Comparison of ENCODE assay signal across 14 mouse cellular contexts in the genomic region with DNA sequence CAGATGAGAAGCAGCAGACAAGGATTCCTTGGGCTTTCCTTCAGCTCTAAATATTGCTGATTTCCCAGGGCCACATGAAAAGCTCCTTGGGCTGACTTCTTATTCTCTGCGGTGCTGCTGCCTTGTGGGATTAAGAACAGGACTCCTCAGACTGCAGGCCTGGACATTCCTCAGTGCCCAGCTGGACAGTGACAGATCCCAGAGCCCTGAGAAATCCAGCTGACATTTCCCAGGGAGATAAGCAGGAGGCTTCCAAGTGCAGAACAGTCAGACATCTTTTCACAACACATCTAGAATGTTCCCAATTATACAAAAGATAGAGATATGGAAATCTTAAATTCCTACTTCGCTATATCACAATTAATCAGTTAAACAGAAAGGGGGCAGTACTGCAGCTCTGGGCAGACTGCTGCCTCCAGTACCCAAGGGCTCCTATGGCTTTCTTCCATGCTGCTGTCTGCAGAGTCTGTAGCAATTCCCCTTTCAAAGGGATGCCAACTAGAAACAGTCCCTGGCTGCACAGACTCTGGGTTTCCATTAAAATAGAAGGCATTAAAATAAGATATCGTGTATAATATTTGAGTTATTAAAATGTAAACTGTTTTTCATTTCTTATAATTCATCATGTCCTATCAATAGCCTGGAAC.
DNase-seq lines count a peak whose midpoint lies in the region; ATAC-seq lines count a peak whose summit lies in the region.
"Had no signal": no experiment of that assay in that cellular context is flagged by ENCODE, and none has a peak within 500 bp of the region (broad histone marks: within the 10 kb centered on the region; RNA-seq: fewer than 3 reads in every experiment).

No protein-coding gene starts in this region.

- 76% methylated on average over 3 of the region's 3 CpGs for WGBS in embryonic facial prominence, embryonic 10.5 days
- 18% methylated on average over 3 of the region's 3 CpGs for WGBS in heart, embryonic 14.5 days
- 45% methylated on average over 3 of the region's 3 CpGs for WGBS in stomach, embryonic 16.5 days

- H3K4me3 ChIP-seq in embryonic facial prominence, embryonic 10.5 days: no peak overlapping the region
- H3K4me3 ChIP-seq in heart, embryonic 14.5 days (ENCODE audit: control insufficient read depth in 1 of 2, insufficient read depth in 1 of 2, low read depth in 1 of 2, low read length in 2 of 2): no peak overlapping the region
- H3K4me3 ChIP-seq in stomach, embryonic 16.5 days (replicated peaks; ENCODE audit: low read length): no peak overlapping the region
- H3K4me3 ChIP-seq: limb, embryonic 13.5 days had no signal

- ATAC-seq in heart, embryonic 14.5 days (ENCODE audit: insufficient number of reproducible peaks, insufficient read depth, low FRiP score, low read depth): peak; percentile 72
- ATAC-seq in stomach, embryonic 16.5 days (ENCODE audit: insufficient read depth, low FRiP score): peak; percentile 40; the same call in 1 of the 2 replicates

- H3K4me1 ChIP-seq in embryonic facial prominence, embryonic 10.5 days: no peaks in the 10 kb centered on the region
- peaks cover 3 to 6% of the 10 kb centered on the region in 2 experiments; a peak in 1 of 4 replicates for H3K4me1 ChIP-seq in heart, embryonic 14.5 days (ENCODE audit: control insufficient read depth in 2 of 2, insufficient read depth in 2 of 2, low read length in 2 of 2)
- no peaks in the 10 kb centered on the region for H3K4me1 ChIP-seq in stomach, embryonic 16.5 days (ENCODE audit: control insufficient read depth, insufficient read depth, low read length)
- H3K4me1 ChIP-seq: limb, embryonic 13.5 days had no signal

- peak; percentile 8 for DNase-seq in lung, postnatal 10 days
- DNase-seq in lung, postnatal 36 days: no peak
- DNase-seq in embryonic facial prominence, embryonic 10.5 days (ENCODE audit: low spot score): peak; percentile 40
- DNase-seq in right cerebral cortex, postnatal 25 days: no peak
- DNase-seq in spleen, postnatal 14 days (ENCODE audit: low spot score in 2 of 2): no peak
- DNase-seq in gastrocnemius, adult 18-20 months (ENCODE audit: low spot score): no peak
- DNase-seq: cerebellum, adult 9-11 months; kidney, postnatal 10 days; thymus, adult 18-20 months had no signal

- H3K9me3 ChIP-seq in embryonic facial prominence, embryonic 10.5 days: no peaks in the 10 kb centered on the region
- H3K9me3 ChIP-seq in heart, embryonic 14.5 days (ENCODE audit: control insufficient read depth, low read length): no peaks in the 10 kb centered on the region
- H3K9me3 ChIP-seq in stomach, embryonic 16.5 days (replicated peaks; ENCODE audit: control insufficient read depth, low read length): no peaks in the 10 kb centered on the region
- H3K9me3 ChIP-seq: limb, embryonic 13.5 days had no signal

- H3K4me2 ChIP-seq in heart, embryonic 14.5 days (ENCODE audit: low read length): no peak overlapping the region
- no peak overlapping the region for H3K4me2 ChIP-seq in stomach, embryonic 16.5 days (ENCODE audit: low read depth, low read length)
- H3K4me2 ChIP-seq: hindbrain, embryonic 14.5 days; limb, embryonic 13.5 days had no signal

- H3K36me3 ChIP-seq in embryonic facial prominence, embryonic 10.5 days (replicated peaks): no peaks in the 10 kb centered on the region
- no peaks in the 10 kb centered on the region for H3K36me3 ChIP-seq in heart, embryonic 14.5 days (ENCODE audit: control insufficient read depth, insufficient read depth, low read length)
- H3K36me3 ChIP-seq in stomach, embryonic 16.5 days (ENCODE audit: control insufficient read depth, insufficient read depth, low read length): no peaks in the 10 kb centered on the region
- H3K36me3 ChIP-seq: limb, embryonic 13.5 days had no signal

- H3K9ac ChIP-seq in heart, embryonic 14.5 days (ENCODE audit: low read length): no peak overlapping the region
- no peak overlapping the region for H3K9ac ChIP-seq in stomach, embryonic 16.5 days (ENCODE audit: low read length)
- H3K9ac ChIP-seq: hindbrain, embryonic 14.5 days; limb, embryonic 13.5 days had no signal

- no peak overlapping the region for H3K27ac ChIP-seq in embryonic facial prominence, embryonic 10.5 days (replicated peaks)
- no peak overlapping the region; a peak in 1 of 4 replicates for H3K27ac ChIP-seq in heart, embryonic 14.5 days (replicated peaks in 1 of 2; ENCODE audit: control insufficient read depth in 1 of 2, insufficient read depth in 1 of 2, low read depth in 2 of 2, low read length in 2 of 2)
- H3K27ac ChIP-seq in stomach, embryonic 16.5 days (ENCODE audit: low read length): no peak overlapping the region
- H3K27ac ChIP-seq: hindbrain, embryonic 14.5 days; limb, embryonic 13.5 days; macrophage had no signal

- no peaks in the 10 kb centered on the region for H3K27me3 ChIP-seq in embryonic facial prominence, embryonic 10.5 days (replicated peaks; ENCODE audit: low read depth, poor library complexity, severe bottlenecking)
- H3K27me3 ChIP-seq in heart, embryonic 14.5 days (ENCODE audit: control insufficient read depth, insufficient read depth, low read length): no peaks in the 10 kb centered on the region
- H3K27me3 ChIP-seq in stomach, embryonic 16.5 days (ENCODE audit: control insufficient read depth, insufficient read depth, low read length): no peaks in the 10 kb centered on the region
- H3K27me3 ChIP-seq: limb, embryonic 13.5 days had no signal

Comparison
In these comparisons a context has a peak if more than half of its experiments do, and no peak if none do; other contexts are left out.
1. DNase-seq: peak in lung, postnatal 10 days (single experiment) and embryonic facial prominence, embryonic 10.5 days (single experiment); none in lung, postnatal 36 days (single experiment), right cerebral cortex, postnatal 25 days (single experiment), spleen, postnatal 14 days (0 of 2) and gastrocnemius, adult 18-20 months (single experiment).